Mouse (Mus musculus): ENCODE measurements at regions not wholly inside any gene's neighbourhood (a gene's known extent, or its start where the extent isn't known, plus 50 kb on each side); places are given as distances from the start of the nearest gene placed in this dataset.

DNA sequence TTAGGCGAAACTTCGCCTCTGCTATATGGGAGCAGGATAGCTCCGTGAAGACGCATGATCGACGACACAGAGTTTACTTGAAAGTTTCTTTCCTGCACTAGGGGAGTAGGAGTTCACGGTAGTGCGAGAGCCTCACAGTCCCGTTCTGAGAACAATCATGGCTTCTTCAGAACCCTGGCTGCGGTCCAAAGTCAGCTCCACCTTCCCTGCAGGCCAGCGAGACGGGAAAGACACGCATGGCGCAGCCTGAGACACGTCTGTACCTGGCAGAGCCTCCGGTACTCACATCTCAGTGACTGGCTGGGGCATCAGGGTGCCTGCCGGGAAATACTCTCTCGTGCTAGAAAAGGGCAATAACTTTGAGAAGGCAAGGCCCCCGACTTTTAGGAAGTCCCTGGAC is 193.8 kb upstream of the Klf4 start:
- peak in 1 of 2 experiments; percentile 26 for DNase-seq

DNA sequence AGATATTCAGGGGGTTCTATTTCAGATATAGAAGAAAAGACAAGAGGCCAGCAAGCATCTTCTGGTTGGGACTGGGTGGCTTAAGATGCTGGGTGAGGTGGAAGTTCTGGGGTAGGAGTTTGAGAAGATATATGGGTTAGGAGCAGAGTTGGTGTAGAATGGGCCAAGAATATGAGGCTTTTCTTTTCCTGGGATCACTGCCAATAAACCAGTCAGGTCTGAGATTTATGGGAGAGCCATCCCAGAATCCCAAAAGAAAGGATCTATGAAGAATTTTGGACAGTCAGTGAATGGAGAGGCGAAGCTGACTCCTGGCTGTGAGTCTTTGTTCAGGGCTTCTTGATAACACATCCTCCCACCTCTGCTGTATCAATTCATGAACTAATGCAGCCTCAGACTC is 192.0 kb upstream of the Klf4 start:
- DNase-seq = no peak

DNA sequence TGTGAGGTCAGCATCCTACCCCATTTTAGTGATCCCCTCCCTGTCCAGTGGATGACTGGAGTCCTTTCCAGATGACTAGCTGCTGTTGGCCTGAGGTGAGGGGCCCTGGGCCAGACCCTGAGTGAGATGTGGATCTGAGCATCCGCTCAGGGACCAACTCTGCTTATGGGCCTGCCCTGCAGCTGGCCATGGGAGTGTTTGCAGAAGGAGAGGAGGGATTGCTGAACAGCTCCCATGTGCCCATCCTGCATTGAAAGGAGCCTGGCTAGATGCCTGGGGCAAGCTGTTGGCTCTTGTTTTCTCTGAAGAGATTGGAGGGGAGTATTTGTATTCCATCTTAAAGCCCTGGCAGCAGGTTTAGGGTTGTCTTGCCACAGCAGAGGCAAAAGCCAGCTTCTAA is 190.9 kb upstream of the Klf4 start:
- DNase-seq = no peak

DNA sequence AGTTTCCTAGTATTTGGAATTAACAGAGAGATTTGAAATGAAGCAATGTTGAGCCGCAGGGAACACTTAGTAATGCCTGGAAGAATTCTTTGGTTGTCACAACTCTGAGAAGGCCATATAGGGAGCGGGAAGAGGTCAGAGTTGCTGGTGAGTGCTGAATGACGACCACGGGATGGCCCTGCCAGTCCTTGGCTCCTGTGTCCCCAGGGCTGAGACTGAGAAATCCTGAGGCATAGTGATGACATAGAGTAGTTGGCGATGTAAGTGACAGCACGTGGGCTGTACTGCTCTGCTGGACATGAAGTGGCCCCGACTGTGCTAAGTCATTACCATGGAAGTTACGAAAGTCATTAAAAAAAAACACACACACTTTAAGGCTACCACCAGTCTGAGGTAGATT is 190.1 kb upstream of the Klf4 start:
- DNase-seq = no peak

DNA sequence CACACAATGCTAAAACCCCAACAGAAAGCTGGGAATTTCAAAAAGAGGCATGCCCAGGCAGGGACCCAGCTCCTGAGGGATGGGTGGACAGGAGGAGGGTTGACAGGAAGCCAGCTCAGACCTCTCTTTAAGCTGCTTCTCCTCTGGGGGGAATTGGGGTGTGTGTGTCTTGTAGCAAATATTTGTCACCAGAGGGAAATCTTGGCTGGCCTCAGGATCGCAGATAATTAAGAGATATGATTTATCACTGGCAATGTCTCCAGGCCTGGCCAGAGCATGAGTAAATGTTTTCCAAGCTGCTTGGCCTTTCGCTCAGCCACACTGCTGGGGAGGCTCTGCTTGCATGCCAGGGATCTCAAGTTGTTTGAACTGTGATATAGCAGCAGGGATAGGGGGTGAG is 189.6 kb upstream of the Klf4 start:
- peak; percentile 34 to 54 for DNase-seq

DNA sequence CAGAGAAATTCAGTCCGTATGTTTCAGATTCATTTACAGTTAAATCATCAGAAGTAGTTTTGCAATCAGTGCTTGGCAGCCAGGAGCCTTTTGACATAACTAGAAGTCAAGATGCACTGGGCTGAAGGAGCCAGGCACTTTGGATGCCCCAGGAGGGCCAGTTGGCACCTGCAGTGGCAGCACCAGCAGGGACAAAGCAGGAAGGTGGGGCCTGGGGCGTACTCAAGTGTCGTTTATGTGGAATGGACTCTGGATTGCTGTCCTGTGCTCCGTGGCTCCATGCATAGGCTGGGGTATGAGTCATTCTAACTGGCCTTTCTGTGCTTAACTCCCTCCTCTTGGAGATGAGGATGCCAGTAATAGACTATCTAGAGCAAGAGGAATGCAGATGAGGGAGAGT is 186.2 kb upstream of the Klf4 start:
- no peak for DNase-seq

DNA sequence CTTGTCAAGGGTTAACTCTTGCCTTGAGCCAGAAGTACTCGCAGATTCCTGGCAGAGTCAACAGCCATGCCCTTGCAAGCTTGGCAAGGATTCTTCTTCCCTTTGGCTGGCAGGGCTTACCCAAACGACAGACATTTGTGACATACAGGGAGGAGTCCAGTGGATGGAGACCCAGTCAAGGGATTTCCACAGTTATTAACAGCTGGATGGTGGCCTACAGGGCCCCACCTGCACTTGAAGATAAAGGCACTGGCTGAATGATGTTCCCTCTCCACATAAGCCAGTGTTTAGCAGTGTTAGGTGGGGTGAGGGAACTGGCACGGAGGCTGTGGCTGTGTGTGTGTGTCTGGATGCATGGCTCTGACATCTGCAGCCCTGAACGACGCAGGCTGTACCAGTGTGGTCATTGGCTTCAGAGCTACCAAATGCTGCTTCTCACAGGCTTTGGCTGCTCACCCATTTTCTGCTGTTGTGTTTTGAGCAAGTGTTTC is 183.9 kb upstream of the Klf4 start:
- DNase-seq = no peak

DNA sequence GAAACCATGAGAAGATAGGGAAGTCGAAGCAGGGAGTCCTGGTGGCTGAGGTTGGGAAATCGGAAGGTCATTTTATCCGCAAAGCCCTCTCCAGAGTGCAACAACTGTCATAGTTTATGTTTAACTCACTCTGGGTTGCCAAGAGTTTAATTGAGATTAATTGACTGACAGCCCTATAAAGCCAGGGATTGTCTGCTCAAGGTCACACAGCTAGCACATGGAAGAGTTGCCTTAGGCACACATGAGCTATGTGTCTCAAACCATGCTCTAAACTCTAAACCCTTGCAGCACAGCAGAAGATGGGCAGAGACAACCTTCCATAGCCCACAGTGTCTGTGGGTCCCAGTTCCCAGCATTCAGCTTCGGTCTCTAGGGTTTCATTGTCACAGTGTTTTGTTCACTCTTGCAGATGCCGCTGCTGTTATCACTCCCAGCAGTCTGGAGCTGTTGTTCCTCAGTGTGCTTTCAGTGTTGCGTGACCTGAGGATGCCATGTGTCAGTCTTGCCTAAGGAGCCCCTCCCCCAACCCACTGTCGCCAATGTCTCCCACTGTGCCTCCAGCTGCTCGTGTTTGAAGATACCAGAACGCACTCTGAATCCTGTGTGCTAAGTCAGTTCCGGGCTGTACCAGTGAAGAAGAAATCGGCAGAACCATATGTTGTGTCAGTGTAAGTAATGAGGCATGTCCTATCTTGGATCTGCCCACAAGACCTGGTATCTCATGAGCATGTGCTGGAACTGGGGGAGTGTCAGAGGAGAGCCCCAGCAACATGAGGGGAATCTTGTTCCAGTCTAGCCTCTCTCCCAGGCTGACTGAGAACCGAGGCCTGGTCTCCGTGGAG is 179.5 kb upstream of the Klf4 start:
- peak; percentile 28 to 46 for DNase-seq

DNA sequence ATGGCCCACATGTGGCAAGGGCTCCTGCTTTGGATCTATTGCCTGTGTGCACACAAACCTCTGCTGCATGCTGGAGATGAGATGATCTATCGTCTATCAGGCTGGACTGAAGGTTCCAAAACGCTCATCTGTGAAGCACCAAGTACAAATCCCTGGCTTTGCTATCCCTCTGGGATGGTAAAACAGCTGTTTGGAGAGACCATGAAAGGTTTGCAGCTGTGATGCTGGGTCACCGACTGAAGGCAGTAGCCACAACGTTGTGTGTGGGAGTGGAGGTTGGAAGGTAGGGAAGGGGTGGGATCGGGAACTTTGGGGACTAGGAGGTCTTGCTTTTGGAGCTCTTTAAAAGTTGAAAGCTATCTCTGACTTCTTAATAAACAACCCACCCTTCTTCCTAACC is 178.2 kb upstream of the Klf4 start:
- DNase-seq = no peak

DNA sequence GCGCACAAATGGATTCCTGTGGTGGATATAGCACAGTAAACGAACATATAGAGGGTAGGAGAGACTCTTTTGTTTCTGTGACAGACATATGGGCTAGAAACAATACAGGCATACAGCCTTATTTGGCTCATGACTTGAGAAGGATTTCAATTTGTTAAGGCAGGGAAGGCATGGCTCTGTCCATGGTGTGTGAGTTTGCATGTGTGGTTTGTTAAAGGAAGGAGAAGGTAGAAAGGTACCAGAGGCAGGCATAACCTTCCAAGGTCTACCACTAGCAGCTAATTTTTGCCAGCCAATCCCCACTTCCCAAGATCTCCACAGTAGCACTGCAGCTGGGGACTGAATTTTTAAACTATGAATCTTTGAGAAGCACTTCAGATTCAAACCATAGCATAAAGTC is 176.5 kb upstream of the Klf4 start:
- DNase-seq = no peak

DNA sequence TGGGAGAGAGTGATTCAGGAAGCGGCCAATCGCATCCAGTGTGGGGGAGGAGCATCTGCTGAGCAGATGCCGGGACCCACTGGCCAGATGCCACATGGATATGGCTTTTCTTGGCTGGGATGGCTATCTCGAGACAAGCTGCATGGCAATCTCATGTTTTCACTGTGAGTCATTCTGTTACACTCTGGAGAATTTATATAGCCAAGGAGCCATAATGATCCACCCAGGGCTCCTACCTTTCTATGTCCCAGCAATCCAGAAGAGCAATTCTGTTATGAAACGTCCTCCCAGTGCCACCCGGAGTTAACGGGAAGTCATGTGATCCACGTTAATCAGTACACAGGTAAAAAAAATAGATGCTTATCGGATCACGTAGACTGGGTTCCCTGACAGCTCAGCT is 175.7 kb upstream of the Klf4 start:
- peak in 1 of 2 experiments; percentile 12 for DNase-seq

DNA sequence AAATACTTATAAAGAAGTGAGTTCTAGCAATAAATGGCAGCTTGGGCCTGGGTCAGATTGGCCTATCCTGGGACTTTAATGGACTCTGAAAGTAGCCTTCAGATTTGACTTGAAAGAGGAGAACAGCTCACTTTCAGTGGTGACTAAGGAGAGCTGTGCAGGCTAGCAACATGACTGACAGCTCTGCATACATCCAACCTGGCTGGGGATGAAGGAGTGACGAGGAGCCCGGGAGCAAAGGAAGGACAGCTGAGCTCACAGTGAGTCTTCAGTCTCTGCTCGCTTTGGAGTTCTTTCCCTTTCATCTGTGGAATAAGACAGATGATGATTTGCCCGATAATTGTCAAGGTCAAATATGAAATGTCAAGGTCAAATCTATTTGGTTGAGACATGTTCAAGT is 172.7 kb upstream of the Klf4 start:
- no peak for DNase-seq

DNA sequence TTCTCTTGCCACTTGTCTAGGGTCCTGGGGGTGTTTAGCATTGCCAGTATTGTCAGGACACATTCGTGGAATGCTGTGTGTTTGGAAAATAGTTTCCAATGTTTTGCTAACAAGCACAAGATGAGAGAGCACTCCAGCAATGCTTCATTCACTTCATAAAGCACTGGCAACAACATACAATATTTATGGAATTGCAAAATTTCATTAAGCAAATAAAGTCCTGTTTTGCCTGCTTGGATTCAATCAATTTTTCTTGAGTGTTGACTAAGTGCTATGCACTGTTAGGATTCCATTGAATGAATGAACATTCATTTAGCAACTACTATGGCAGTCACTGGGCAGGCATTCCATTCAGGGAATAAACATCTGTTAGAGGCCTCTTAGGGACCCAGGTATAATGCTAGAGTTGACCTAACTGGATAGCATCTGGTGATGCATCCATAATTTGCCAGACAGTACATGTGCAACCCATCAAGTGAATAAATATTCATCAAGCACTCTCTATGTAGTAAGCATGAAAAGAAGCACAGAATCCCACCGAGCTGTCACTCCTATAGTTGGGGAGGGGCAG is 171.2 kb upstream of the Klf4 start:
- no peak for DNase-seq

DNA sequence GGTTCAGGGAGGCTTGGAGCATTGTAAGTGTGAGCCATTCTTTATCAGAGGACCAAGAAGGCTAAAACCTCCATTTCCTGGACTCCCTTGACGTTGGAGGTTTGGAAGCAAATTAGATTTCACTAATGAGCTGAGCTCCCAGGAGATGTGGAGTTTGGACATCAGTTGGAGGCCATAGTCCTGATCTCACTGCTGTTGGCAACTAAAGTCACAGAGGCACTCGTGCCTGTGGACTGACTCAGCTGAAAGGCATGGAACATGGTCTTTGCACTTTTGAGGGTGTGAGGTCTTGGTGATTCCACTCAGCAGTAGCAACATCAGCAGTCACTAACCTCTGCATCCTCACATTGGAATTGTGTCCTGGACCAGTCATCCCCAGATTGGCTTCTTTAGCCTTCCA is 169.1 kb upstream of the Klf4 start:
- DNase-seq = no peak

DNA sequence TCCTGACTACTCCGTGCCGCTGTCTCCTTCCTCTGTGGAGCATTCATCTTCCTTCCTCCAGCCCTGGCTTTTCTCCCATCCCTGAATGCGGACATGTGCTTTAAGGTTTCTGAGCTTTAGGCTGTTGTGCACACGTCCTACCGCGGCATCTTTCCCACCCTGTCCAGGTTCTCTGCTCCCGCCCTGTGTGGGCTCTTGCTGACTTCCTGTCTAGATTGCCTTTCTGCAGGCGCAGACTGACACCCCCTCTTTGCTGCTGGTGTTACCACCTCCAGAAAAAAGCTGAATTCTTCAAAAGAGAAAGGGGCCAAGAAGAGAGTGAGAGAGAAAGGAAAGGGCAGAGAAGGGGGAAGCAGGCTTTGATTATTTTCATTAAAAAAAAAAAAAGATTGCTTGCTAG is 167.7 kb upstream of the Klf4 start:
- DNase-seq = no peak

DNA sequence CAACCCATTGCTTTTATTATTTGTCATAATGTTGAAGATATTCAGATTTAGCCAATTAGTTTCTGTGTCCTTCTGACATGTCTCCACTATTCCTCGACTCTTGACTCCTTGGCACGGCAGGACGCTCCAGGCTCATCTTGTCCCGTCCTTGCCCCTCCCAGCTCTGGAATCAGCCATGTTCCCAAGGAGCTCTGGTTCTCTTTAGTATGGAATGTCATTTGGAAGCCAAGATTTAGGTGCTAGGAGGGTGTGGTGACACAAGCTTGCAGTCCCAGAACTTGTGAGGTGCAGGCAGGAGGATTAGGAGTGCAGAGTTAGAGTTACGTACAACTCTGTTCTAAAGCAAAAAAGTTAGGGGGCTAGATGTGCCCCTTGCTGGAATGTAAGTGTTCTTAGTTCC is 166.9 kb upstream of the Klf4 start:
- no peak for DNase-seq

DNA sequence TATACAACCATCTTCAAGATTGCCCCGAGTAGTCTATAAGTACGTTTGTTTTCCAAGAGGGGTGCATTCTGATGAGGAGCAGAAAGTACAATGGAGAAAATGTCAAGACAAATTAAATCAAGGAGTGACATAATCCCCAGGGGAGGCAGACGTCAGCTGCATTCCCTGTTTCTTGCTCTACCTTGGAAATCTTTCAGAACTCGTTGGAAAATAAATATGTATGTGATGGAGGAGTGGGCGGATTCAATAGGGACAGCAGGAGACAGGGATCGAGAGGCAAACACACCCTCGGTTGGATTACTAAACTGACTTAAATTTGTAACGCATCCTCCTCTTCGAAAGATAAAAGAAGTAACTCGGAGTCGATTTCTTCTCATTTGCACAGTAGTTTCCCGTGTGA is 164.8 kb upstream of the Klf4 start:
- DNase-seq = no peak

DNA sequence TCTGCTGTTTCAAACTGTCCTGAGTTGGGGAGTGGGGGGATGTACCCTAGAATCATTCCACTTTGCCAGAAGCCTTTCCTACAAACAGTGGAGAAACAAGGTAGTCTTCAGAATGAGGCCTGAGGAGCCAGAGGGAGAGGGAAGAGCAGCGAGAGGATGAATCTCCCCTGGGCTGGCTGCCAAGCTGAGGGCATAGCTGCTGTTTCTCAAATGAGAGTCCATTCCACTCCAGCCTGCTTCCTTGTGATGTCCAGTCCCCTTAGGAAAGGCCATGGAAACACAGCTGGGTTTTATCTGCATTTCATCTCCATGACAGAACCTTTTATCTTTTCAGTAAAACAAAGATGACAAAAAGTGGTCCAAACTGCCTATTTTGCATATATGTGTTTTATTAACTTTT is 164.2 kb upstream of the Klf4 start:
- peak; percentile 48 to 60 for DNase-seq

DNA sequence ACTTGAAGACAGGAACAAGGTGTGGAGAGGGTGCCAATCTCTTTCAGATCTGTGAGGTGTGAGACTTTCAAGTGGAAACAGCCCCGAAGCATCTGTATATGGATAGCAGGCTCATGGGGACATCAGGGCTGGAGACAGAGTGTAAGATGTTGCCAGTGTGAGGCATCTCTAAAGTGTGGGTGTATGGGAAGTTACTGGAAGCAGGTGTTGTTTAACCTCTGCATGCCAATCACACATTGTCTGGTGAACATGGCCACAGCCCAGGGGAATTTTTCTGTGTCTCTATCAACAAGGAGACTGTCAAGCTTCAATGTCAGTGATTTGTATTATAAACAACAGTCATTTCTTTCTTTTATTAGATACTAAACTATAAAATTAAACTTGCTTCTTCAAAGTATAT is 163.0 kb upstream of the Klf4 start:
- no peak for DNase-seq

DNA sequence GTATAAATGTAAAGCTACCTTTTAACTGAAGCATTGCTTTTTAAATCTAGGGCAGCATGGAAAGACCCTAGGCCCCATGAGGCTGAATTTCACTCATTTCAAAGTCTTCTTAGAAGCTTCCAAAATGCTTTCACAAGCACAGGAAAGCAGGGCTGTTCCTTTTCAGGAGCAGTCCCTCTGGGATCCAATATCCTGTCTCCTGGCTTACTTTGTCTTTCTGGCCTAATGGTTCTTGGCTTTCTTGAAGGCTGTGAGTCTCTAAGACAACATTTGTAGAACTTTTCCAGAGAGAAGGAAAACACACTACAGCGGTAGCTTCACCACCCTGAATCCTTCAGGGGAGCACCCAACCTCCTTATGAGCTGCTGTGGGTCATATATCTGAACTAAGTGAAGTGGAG is 157.2 kb upstream of the Klf4 start:
- DNase-seq = no peak

DNA sequence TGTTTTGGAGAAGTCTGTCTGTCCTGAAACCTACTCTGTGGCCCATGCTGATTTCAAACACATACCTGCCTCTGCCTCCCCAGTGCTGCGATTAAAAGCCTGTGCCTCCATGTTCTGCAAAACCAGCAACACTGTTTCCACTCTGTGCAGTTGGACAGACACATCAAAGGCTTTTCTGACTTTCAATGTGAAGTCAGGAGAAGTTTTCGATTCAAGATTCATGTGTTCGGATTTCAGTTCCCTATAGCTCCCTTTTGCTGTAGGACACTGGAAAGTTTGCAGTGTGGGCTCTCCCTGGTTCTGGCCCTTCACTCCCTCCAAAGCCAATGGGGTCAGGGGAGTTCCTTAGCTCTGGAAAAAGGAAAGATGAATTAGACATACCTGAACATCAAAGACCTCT is 154.5 kb upstream of the Klf4 start:
- DNase-seq = no peak

DNA sequence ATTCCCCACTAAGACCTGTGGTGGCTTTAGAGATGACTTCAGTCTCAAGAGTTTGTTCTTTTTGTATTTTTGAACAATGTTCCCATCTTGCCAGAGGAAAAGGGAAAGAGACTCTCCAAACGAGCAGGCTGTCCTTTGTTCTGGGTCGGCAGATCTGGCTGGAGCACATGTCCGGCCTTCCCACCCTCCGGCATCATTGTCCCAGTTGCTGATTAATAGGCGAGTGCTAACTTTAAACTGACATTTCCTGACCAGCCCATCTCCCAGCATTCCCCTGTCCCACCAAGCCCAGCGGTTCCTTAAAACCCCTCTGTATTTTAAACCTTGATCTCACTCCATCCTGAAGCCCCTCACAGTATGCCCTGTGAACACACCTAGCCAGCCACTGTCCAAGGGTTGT is 140.0 kb upstream of the Klf4 start:
- peak; percentile 25 to 46 for DNase-seq

DNA sequence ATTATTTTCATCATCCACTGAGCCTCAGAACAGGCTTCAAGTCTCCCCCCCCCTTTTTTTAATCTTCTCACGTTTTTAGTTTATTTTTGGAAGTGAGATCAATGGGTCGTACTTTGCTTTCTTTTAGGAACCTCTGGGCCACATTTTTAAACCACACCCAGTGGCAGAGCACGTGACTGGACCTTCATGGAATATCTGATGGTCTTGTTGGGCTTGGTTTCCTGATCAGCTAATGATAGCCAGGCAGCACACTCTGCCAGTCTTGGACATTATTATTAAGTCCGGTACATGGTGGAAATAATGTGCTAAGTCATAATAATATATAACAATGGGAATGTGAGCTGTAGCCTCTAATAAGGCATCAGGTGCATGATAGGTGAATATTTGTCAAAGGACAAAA is 138.0 kb upstream of the Klf4 start:
- no peak for DNase-seq

DNA sequence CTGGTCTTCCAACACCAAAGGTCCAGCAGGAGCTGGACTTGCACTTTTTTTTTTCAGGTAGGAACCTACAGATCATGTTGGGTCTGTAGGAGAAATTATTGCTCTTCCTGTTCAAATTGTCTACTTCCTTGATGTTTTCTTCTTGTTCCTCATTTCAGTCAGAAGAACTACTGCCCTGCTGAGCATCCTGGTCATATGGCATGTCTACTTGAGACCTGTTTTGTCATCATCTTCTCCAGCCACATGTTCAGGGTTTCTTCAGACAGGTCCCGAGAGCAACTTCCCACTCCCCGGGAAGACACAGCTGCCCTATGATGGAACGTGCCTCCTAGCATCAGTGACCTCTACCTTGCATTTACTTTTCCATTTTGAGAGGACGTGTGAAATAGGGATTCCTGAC is 132.6 kb upstream of the Klf4 start:
- DNase-seq = no peak

DNA sequence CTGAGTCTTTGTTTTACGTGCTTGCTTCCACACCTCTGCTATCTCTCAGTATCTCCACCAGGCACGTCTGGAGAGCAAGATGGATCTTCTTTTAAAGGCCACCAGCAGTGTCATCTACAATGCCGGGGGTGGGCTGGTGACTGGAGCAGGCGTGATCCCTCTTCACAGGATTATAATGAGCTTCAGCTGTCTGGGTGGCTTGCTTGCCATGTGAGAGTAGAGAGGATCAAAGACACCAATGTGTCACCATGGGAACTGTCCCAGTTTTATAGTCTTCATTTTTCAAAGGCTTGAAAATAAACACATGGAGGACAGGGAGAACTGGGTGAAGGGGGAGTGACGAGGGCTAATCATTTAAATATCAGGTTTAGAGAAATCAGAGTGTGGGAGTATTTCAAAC is 131.6 kb upstream of the Klf4 start:
- peak; percentile 28 to 52 for DNase-seq
